Mouse (Mus musculus) E14TG2a.4 (cell line): ENCODE measurements around the gene Creb5.
A peak's percentile ranks its signal among the peaks of the same experiment; 100 is the strongest.

Source experiments
- CTCF ChIP-seq: conservative IDR thresholded peaks from 2 replicates; pipeline ENCODE4 v1.5.1; 2014; ENCODE audit warnings: low read length
- NANOG ChIP-seq: IDR thresholded peaks from 2 replicates; pipeline ENCODE4 v1.6.1; 2014; ENCODE audit warnings: borderline replicate concordance, low read length, mixed read lengths
- POU5F1 ChIP-seq: IDR thresholded peaks from 2 replicates; pipeline ENCODE4 v1.6.1; 2014; ENCODE audit warnings: low read length, borderline replicate concordance

DNA sequence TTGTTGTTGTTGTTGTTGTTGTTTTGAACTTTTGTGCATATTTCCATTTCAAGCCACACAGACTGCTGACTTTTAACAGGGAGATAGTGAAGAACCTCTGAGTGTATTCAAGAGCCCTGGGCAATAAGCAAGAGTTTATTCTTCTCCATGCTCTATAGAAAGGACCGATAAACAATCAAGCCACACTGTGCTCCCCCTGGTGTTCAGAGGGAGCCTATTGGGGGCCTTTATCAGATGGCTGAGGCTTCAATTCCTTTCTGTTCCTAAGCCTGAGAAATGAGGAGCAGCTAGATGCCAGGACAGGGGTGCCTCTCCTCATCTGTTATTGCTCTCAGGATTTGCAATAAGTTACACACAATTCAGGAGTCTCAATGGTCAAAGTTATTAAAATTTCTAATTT is 227.8 kb downstream of the Creb5 start:
- peak; percentile 20; the same call in 1 of the 2 replicates for TF ChIP-seq CTCF
- TF ChIP-seq NANOG: no peak
- no peak for TF ChIP-seq POU5F1
